Mouse (Mus musculus): Measurements from ENCODE around the gene Mical3. TPM values are rescaled to one million over a fixed set of nuclear protein-coding genes. Genes with fewer than 3 reads are reported as not detected.

The Mical3 gene
- 1.2 TPM for polyA plus RNA-seq (2017; shearing (Covaris generic))

GRCm38 (mm10) chr6:121130773-121131172 lies at the start of gene Mical3:
TSS of gene Mical3 (minus strand) at chr6:121130999.

DNA sequence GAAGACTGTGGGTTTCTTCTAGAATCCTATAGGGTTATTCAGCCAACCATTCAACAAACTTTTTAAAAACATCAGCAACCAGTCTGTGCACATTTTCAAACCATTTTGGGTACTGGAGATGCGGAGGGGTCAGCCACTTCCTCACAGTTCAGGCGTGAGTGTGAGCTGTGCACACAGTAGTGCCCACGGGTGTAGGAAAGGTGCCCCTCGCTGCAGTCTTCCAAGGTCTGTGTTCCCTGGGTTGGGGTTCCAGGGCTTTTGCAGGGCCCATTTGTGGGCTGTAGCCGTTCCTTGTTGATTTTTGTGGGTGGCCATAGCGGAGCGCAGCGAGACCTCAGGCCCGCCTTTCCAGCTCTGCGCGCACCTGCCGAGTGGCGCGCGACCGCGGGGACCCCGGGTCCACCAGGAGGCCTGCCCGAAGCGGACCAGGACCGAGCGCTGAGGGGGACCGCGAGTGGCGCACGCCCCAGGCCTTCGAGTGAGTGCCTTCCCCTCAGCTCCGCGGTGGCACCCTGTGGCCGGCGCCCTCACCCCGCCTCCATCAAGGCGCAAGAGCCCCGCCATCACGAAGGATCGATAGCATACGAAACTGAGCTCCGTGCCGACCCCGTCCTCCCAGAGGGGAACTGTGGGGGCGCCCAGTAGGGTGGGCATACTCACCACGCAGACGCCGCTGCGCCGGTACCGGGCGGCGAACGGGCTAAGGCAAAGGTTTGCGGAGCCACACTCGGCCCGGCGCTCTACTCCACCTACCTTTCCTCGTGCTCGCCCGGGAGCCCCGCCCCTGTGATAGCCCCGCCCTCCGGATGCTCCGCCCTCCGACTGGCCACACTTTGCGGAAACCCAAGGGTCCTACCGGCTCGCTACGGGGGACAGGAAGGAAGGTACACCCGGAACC lies 214.5 kb downstream of the Mical3 start, which contains the start of gene Bid:
Bid (minus strand) TSS at position 780 of the 898 bp plus-strand sequence.

Other genes starting within 250 kb of the Mical3 start
- gene Bid, start 214.1 kb downstream of the Mical3 start, polyA plus RNA-seq (2017; shearing (Covaris generic)), result 13.4 TPM
- 3.9 TPM for gene Pex26, start 52.7 kb upstream of the Mical3 start, polyA plus RNA-seq (2017; shearing (Covaris generic))
- gene Tuba8, start 79.7 kb upstream of the Mical3 start, polyA plus RNA-seq (2017; shearing (Covaris generic)), result not detected
- gene Usp18, start 114.9 kb upstream of the Mical3 start, polyA plus RNA-seq (2017; shearing (Covaris generic)), result 40.0 TPM
- not detected for gene Slc6a13, start 169.2 kb upstream of the Mical3 start, polyA plus RNA-seq (2017; shearing (Covaris generic))
- gene Slc6a12, start 212.1 kb upstream of the Mical3 start, polyA plus RNA-seq (2017; shearing (Covaris generic)), result not detected

Data from effector memory CD4-positive, alpha-beta T cell, adult 5 months (primary cell).